Mouse (Mus musculus): ENCODE measurements around the gene Pakap. TPM values are rescaled to one million over a fixed set of nuclear protein-coding genes. Genes with fewer than 3 reads are reported as not detected.

Gene Pakap
- polyA plus RNA-seq, 2 experiments from 2014 or later: 2.3 to 3.7 TPM

DNA sequence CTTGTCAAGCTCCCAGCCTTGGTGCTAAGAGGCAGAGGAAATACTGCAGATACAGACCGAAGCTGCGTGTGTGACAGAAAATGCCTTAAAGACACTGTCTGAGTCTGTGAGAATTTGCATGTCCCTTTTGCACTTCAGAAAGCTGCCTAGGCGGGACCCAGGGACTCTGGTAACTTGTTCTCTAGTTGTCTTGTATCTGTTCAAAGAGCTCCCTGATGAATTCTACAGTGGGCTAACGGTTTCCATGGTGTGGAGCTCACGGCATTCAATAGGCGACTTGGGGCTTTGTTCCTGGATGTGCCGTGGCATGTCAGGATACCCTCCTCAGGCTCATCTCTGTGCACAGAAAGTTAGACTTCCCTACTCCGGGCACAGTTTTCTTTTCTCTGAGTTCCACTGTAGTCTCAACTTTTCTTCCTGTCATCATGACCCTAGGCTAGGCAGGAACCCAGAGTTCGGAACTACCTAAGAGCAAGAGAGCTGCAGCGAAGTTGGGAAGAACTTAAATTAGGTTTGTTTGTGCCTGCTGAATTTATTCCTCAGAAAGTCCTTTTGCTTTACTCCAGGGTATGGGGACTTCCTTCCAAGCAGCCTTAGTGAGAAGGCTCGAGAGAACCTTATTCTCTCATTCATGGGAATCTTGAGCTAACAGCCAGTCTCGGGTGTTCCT, 277.7 kb downstream of the Pakap start:
- ATAC-seq: no peak

- no peak for ATAC-seq
Measured at GRCm38 (mm10) chr4:57846381-57846990, 278.5 kb downstream of the Pakap start.

DNA sequence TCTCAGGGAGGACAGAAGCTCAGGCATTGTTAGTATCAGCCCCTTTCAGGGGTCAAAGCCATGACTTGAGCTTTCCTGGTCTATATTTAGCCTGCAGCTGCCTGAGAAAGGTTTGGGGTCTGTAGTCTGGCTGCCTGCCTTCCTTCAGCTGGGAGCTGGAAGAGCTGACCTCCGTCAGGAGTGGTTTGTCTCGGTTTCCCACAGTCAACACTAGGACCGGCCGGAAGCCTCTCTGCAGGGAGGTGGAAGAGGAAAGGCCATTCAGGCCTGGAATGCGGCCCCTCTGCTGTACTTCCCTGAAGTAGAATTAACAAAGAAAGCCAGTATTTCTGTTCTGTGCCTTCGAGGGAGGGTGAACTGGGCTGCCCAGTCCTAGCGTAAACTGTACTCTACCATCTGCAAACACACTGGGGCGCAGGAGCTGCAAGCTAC, 279.0 kb downstream of the Pakap start:
- ATAC-seq: no peak

- ATAC-seq: no peak
Measured at GRCm38 (mm10) chr4:57847676-57848075, 279.7 kb downstream of the Pakap start.

DNA sequence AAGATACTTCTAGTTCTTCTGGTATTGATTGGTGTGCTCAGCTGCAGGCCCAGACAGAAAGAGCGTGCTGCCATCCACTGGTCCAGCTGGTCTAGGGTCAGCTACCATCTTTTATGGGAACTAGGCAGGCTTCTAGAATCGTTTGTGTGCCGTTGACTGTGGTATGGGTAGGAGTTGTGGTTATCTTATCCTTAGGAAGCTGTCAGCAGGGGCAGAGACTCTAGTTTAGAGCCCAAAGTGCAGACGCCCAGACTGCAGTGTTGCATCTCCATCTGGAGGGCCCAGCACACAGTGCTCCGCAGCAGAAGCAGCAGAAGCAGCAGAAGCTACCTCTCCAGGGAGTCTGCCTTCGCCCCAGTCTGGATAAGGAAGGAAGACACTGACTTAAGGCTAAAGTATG, 281.5 kb downstream of the Pakap start:
- no peak for ATAC-seq

DNA sequence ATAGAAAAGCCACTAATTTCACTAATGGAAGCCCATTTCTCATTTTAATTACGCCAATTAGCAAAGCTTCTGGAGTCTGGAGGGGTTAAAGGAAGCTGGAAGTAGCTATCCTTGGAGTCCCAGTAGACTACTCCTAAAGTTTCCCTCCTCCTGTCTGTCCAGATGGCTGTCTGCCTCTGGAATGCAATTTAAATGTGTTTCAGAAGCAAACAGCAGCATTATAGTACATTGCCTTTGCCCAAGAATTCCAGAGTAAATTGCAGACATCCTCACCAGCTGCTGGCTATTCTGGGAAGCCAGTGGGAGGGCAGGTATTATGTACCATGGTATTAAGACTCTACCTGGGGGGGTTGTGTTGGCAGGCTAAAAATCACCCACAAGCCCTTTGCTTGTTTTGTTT, 283.8 kb downstream of the Pakap start:
- no peak for ATAC-seq

DNA sequence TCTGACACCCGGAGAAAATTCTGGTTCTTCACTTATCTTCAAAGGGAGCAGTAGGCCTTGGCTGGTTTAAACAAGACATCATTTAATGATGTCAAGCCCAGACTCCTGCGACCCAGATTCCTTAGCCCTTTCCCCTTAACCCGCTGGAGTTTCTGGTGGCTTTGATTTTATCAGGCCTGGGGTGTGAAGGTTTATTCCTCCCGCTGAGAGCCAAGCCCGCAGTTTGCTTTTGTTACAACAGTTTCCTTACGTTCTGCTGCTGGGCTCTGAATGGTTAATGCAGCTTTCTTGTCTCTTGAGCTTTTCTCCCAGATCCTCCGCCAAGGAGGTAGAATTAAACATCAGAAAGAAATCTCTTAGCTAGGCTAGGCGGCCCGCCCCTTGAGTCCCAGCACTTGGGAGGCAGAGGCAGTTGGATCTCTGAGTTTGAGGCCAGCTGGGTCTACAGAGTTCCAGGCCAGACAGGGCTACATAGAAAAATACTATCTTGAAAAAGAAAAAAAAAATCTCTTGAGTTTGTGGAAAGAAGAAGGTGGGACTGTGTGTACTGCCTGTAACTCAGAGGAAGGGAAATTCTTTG, 284.6 kb downstream of the Pakap start:
- ATAC-seq: no peak

- ATAC-seq: no peak
Measured at GRCm38 (mm10) chr4:57854181-57854580, 286.2 kb downstream of the Pakap start.

DNA sequence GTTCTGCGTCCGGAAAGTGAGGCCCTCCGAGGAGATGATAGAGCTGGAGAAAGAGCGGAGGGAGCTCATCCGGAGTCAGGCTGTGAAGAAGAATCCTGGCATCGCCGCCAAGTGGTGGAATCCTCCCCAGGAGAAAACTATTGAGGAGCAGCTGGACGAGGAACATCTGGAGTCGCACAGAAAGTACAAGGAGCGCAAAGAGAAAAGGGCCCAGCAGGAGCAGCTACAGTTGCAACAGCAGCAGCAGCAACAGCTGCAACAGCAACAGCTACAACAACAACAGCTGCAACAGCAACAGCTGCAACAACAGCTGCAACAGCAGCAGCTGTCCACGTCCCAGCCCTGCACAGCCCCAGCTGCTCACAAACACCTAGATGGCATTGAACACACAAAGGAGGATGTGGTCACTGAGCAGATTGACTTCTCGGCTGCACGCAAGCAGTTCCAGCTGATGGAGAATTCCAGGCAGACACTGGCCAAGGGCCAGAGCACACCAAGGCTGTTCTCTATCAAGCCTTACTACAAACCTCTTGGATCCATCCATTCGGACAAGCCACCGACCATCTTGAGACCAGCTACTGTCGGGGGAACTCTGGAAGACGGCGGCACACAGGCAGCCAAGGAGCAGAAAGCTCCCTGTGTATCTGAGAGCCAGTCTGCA, 287.4 kb downstream of the Pakap start:
- ATAC-seq: no peak

GRCm38 (mm10) chr4:57856673-57857072, 288.7 kb downstream of the Pakap start:
- no peak for ATAC-seq

DNA sequence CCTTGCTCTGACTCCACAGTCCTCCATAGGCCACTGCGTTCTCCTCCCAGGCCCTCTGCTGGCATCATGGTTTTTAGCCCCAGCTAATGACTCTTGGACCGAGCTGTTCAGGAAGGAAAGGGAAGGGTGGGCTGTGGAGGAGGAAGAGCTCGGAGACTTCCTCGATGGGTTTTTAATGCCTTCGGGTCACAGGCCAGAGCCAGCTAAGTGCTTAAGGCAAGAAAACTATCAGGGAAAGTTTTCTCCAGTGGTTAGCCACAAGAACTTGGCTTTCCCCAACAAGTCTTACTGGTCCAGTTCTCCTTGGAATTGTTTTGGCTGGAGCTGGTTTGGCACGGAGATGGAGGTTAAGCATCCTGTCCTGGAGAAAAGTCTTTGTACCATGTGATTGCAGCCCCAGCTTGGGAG, 292.2 kb downstream of the Pakap start:
- ATAC-seq: no peak

DNA sequence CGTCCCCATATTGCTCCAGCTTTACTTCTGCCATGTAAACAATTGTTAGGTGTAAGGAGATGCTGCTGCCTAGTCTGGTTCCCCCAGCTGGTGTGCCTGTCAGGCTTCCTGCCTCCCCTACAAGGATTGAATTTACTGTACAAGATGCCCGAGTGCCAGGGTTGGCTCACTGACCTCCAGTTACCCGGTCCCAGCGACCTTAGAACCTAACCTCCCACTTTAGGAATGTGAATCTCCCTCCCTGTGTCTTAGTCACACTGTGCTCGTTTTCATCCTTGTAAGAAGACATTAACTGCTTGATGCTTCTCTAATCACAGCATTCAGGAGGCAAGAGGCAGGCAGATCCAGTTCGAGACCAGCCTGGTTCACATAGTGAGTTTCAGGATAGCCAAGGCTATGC, 293.2 kb downstream of the Pakap start:
- no peak for ATAC-seq

- ATAC-seq: no peak
Measured at GRCm38 (mm10) chr4:57861856-57862255, 293.9 kb downstream of the Pakap start.

GRCm38 (mm10) chr4:57862269-57862986, 294.4 kb downstream of the Pakap start:
- no peak for ATAC-seq

GRCm38 (mm10) chr4:57866088-57866487, 298.1 kb downstream of the Pakap start:
- no peak for ATAC-seq

GRCm38 (mm10) chr4:57866990-57867389, 299.0 kb downstream of the Pakap start:
- peak; percentile 26 for ATAC-seq

DNA sequence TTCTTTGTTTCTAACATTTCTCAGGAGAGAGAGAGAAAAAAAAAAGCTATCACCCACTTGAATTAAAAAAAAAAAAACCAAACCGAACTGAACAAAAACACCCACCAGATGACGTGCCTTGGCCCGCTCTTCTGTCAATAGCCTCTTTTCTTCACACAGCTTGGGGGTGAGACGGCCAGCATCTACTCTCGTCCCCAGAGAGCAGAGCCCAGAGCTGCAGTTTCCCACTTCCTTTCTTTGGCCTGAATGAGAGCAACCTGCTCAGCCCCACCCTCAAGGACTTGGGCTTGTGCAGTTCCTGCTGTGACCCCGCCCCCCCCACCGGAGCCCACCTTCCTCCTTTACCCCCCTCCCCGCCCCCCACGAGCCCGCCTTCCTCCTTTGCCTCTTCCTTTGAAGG, 299.5 kb downstream of the Pakap start:
- ATAC-seq: peak; percentile 65

- no peak for ATAC-seq
Measured at GRCm38 (mm10) chr4:57879137-57879536, 311.2 kb downstream of the Pakap start.

GRCm38 (mm10) chr4:57879804-57880357, 311.9 kb downstream of the Pakap start:
- ATAC-seq: peak; percentile 80

GRCm38 (mm10) chr4:57883520-57884421, 315.8 kb downstream of the Pakap start:
- ATAC-seq: peak; percentile 58

DNA sequence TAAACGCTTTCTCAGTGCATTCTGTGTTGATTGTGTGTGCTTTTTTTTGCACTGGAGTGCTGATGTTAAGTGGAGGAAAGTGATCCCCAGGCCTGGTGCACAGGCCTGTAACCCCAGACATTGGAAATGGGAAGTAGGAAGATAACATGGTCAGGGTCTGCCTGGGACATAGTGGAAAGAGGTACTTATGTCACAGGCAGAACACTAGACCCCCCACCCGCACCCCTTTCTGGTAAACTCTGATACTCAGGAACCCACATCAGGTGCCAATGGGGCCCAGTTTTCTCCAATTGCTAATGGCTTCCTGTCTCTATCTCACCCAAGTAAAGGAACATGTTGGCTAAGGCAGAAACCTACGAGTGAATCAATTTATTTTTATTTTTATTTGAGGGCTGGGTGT, 316.5 kb downstream of the Pakap start:
- no peak for ATAC-seq

DNA sequence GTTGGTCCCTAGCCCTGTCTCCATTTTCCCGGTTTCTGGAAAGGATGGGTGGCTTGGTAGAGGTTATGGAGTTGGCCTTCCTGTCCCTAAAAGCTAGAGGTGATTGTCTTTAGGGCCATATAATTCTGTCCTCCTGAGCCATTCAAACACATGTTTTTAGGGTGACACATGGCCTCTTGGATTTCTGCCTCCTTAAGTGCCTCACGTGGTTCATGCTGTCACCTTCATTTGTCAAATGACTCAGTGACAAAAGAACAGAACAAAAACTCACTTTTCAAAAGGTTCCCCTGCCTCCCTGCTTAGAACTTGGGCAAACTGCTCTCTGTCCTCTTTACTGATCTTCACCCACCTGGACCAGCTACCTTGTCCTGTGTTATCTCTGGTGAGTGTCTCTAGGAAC, 317.2 kb downstream of the Pakap start:
- no peak for ATAC-seq

All from CD4-positive, CD25-positive, alpha-beta regulatory T cell, adult 4 months (primary cell).